Mouse (Mus musculus) 416B (cell line): ENCODE data around the gene Phf1.

Source experiments
- DNase-seq: peaks from one replicate; pipeline ENCODE4 v3.0.0; 2011; ENCODE audit warnings: low read depth

Gene Phf1

DNA sequence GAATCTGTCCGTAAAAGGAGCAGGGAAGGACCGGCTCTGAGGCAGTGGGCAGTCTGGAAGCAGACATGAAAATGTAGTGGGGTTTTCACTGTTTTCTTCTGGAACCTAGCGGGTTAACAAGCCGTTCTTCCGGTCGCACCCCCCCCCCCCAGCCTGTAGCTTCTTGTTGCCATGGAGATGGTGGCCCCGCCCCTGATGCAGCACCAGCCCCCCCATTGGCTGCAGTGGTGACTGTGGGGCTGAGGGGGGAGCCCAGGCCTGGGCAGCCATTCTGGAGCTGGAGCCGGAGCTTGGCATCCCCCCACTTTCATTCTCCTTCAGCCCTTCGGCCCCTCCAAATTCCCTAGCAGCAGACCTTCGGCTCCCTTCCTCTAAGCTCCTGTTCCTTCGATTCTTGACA lies 18.6 kb downstream of the Phf1 start:
- no peak for DNase-seq

DNA sequence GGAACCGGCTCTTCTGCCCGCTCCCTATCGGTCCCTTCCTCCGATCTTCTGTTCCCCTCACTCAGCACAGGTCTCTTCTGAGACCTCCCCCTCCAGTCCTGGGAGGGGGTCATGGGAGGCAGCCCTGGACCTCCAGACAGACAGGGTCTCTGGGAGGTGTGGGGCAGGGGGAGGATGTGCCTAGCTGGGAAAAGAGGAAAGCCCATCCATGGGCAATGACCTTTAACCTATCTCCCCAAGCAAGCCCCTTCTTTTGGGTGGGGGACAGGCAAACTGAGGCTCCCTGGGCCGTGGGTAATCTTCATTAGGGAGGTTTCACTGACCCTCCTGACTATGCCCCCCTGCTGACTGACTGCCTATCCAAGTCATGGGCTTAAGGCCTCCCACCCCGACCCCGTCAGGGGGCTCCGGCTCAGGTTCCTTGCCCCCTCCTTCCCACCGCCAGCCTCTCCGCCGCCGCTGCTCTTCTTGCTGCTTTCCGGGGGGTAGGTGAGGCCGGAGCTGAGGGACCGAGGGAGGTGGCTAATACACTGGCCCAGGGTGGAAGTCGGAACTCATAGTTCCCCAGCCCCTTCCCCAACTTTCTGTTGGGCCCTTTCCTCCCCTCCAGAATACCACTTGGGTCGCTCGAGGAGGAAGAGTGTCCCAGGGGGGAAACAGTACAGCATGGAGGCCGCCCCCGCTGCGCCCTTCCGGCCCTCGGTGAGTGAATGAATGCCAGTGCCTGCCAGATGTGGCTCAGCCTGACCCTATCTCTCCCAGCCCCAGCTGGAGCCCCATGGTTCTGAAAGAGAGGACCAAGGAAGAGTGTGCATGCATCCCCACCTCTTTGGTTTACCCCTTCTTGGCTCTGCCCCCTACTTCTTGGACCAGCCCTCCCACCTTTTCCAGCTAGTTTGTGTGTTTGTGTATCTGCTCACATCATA lies 19.4 kb downstream of the Phf1 start:
- no peak for DNase-seq

DNA sequence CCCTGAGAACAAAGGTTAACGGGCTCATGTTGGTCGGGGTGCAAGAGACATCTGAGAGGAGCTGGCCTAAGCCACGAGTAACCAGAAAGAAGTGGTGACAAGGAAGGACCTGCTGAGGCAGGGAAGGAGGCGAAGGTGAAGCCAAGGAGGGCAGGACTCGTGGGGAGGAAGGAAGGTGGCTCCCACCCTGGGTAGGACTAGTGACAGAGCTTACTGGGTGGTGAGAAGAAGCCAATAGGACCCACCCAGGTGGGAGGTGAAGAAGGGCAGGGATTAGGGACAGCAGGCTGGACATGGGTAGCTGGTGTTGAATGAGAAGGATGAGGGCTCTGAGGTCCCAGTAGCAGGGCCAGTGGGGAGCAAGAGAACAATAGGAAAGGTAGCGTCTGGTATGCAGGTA lies 20.3 kb downstream of the Phf1 start:
- no peak for DNase-seq

DNA sequence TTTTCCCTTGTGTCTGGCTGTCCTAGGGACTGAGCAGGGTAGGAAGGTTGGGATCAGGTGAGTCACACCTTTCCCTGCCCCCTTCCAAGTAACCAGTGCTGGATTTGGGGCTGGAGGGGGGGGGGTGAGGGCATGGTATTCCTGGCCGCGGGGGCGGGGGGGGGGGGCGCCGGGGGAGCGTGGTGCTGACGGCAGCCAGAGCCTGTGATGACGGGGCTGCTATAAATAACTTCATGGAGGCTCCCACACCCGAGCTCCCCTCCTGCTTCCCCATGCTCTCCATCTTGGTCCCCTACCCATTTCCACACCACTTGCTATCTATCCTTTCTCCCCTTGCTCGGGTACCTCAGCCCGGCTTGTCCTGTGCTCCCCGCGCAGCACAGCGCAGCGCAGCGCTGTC lies 20.9 kb downstream of the Phf1 start:
- no peak for DNase-seq

DNA sequence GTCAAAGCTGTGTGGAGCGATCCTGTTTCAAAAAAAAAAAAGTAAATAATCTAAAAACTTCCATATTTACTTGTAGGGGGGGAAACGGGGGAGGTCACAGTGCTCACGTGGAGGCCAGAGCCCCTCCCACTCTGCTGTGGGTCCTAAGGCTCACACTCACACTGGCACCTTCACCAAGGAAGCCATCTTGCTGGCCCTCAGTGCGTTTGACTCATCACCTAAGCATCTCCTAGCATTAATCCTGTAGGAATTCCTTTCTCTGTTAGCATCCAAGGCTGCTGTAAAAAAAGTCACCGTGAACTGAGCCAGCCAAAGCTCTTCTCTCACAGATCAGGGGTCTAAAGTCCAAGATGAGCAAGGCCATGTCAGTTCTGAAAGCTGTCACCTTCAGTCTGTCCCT lies 23.5 kb downstream of the Phf1 start:
- no peak for DNase-seq

DNA sequence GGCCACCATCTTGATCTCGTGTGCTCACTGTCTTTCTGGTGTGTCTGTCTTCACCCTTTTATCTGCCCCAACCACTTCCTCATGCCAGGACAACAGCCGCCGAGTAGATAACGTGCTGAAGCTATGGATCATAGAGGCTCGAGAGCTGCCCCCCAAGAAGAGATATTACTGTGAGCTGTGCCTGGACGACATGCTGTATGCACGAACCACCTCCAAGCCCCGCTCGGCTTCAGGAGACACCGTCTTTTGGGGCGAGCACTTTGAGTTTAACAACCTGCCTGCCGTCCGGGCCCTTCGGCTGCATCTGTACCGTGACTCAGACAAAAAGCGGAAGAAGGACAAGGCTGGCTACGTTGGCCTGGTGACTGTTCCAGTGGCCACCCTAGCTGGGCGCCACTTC lies 24.0 kb downstream of the Phf1 start:
- no peak for DNase-seq

DNA sequence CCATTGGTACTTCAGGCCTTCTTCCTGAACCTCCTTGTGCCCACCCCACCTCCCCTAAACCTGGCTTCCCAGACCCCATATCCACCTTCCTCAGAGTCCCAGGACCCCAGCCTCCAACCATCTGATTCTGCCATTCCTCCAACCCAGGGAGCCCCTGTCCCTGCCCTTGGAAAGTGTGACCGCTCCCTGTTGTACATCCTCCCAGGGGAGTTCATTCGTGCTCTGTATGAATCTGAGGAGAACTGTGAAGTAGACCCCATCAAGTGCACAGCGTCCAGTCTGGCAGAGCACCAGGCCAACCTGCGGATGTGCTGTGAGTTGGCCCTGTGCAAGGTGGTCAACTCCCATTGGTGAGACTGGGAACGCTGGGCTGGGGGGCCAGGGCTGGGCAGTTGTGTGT lies 25.0 kb downstream of the Phf1 start:
- DNase-seq: no peak

DNA sequence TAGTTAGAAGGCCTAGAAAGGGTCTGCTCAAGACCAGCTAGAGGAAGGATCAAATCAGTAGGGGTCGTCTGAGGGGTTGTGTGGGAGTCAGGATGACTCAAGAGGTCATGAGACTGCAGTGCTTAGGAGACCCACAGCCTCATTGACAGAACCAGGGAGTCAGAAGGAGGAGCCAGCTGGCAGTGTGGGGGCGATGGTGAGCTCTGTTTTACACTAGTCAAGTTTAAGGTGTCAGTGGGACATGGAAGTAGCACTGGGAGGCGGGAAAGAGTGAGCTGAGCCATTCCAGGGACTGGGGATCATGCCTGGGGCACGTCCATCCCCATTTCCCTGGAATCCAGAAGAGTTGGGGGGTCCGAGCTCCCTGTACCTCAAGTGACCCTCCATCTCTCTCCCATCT lies 26.0 kb downstream of the Phf1 start:
- no peak for DNase-seq

DNA sequence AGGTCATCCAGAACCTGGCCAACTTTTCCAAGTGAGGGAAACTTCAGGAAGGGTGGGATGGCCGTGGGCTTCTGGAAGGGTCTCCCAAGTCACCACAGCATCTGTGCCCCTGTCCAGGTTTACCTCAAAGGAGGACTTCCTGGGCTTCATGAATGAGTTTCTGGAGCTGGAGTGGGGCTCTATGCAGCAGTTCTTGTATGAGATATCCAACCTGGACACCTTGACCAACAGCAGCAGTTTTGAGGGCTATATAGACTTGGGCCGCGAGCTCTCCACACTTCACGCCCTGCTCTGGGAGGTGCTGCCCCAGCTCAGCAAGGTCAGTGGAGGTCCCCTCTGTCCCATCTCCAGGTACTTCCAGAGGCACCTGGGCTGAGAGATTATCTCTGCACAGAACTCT lies 27.0 kb downstream of the Phf1 start:
- DNase-seq: no peak

DNA sequence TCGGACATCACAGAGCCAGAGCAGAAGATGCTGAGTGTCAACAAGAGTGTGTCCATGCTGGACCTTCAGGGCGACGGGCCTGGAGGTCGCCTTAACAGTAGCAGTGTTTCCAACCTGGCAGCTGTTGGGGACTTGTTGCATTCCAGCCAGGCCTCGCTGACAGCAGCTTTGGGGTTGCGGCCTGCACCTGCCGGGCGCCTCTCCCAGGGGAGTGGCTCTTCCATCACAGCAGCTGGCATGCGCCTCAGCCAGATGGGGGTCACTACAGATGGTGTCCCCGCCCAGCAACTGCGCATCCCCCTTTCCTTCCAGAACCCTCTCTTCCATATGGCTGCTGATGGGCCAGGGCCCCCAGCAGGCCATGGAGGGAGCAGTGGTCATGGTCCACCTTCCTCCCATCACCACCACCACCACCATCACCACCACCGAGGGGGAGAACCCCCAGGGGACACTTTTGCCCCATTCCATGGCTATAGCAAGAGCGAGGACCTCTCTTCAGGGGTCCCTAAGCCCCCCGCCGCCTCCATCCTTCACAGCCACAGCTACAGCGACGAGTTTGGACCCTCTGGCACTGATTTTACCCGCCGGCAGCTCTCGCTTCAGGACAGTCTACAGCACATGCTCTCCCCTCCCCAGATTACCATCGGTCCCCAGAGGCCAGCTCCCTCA lies 28.9 kb downstream of the Phf1 start:
- DNase-seq: no peak

DNA sequence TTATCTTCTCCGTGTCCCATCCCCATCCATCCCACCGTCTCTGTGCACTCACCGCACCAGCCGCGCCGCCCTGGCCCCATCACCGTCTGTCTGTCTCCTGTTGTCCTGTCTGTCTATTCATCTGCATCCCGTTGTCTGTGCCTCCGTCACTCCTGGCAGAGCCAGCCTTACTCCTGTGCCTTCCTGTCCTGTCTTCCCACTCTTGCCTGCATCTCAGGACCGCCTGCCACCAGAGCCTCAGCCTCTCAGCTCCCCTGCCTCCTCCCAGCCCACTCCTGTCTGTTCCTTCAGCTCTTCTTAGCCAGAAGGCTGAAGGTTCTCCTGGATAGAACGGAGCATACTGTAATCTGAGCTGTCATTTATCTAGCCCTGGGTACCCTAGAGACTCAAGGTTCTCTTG lies 34.1 kb downstream of the Phf1 start:
- DNase-seq: no peak

DNA sequence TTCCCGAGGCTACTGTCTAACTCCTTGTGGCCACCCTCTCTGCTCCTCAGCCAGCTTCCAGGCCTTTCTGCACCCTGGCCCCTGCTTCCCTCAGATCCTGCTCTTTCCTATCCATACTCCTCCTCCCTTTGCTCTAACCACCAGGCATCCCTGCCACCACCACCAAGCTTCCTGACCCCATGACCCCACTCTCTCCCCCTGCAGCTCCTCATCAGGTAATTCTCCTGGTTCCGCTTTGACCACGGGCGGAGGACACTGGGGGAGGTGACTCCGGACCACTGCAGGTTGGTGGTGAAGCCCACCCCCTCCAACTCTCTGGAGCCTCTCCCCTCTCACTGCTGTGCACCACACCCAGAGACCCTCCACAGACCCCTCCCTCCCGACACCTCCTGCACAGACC lies 34.6 kb downstream of the Phf1 start:
- no peak for DNase-seq

DNA sequence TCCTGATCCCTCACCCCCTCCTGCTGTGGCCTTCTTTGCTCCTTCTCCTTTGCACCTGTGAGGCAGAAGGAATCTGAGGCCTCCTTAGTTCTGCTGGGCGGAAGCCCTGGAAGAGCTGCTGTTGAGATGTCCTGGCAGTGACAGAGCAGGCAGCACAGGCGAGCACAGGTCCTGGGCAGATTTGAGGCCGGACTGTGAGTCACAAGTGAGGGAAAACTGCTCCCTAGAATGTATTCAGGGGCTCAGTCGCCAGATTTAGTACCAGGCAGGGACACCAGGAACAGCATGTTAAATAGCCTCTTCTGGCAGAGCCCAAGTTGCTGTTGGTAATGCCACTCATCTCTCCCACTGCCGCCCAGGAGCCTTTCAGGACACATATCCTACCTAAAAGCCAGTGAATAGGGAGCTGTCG lies 35.4 kb downstream of the Phf1 start:
- DNase-seq: no peak

DNA sequence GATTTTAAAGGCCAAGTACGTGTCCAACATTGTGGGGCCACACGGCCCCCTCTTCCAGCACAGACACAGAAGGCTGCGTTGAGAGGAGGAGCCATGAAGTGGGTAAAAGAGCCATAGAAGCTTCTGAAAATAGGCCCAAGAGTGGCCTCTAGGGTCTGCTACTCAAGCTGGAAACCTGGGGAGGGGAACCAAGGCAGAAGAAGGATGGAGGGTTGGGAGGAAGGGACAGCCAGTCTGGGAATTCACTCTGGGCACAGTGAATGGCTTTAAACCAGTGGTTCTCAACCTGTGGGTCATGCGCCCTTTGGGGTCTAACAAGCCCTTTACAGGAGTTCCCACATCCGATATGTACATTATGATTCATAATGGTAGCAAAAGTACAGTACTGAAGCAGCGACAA lies 36.4 kb downstream of the Phf1 start:
- DNase-seq: no peak

DNA sequence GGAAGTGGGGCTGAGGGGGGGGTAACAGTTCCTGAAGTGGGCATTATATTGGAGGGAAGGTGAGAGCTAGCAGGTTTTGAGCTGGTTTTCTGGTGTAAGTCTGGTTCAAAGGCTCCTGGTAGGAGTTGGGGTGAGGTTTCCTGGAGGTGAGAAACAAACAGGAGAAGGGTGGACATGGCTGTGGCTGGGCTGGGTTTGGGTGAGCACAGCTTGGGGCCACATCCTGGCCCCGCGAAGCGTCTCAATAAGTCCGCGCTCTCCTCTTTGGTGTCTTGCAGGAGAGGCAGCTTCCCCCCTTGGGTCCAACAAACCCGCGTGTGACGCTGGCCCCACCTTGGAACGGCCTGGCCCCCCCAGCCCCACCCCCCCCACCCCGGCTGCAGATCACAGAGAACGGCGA lies 37.4 kb downstream of the Phf1 start:
- no peak for DNase-seq

DNA sequence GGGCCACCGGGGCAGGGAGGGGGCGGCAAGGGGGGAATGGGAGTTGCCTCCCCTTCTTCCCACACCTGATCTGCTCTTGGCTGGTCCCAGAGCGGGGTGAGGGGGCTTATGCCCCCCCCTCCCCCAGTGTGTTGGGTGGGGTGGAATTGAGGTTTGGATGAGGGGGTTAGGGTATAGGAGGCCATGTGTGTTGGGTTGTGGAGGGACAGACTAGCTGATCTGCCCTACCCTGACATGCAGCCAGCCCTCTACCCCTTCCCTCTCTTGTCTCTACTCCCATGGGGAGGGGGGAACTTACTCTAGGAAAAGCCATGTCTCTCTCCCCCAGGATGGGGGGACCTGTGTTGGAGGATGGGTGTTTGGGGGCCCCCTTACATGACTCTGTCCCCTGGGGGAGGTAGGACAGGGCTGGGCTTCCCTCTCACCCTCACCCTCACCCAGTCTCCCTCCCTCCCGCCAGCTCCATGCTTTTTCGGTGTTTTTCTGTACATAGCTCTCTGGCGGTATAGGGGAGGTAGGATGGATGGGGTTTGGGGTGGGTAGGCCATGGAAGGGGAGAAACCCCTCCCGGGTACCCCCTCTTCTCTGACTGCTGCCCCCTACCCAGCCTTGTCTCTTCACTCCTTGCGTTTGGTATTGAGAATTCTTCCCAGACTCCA lies 38.5 kb downstream of the Phf1 start:
- no peak for DNase-seq

DNA sequence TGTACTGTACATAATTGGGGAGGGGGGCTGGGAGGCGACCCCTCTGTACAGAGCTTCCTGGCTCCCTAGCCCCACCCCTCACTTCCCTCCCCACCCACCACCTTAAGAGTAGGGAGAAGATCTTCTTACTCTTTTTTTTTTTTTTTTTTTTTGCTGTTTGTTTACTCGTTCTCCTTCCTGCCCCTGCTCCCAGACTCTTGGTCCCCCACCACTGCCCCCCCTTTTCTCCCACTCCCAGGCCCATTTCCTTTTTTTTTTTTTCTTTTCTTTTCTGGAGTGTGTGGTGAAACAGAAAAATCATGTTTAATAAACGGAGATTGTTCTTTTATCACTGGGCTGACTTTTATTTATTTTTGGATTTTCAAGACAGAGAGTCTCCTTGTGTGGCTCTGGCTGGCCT lies 39.3 kb downstream of the Phf1 start:
- no peak for DNase-seq

DNA sequence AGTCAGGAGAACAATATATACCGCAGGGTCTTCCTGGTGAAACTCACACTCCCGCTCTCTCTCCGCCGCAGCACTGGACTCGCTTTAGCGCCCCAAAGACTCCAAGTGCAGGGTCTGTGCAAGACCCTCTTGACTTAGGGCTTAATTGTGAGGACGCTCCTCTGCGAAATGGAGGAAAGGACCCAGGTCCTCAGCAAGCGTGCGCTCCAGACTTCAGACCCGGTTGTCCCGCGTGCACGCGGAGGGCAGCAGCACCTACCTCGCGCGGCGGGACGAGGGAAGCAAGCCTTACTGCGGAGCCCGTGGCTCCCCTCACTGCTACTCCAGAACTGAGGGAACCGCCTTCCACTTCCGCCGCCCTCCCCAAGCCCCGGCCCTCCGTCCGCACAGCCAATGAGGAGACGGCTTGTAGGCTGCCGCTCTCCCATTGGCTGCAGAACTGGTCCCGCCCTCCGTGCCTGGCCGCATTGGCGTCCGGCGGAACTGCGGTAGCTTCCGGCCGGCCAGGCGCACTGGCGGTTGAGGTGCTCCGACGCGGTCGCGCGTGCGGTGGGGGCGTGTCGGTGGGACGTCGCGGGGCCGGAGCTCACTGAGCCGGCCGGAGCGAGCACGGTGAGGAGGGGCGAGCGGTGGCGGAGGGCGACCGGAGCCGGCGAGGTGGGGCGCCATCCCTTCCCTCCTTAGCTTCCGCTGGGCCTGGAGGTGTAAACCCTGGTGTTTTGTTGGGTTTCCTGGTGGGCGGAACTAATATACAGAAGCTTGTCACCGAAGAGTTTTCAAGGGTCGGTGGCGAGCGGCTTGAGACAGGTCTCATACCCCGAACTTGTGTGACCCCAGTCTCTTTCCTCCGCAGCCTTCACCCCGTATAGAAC lies 40.1 kb downstream of the Phf1 start, which contains the start of gene Zbtb9:
Zbtb9 (plus strand) TSS at position 465 of the 872 bp plus-strand sequence.
- DNase-seq: peak; percentile 96

DNA sequence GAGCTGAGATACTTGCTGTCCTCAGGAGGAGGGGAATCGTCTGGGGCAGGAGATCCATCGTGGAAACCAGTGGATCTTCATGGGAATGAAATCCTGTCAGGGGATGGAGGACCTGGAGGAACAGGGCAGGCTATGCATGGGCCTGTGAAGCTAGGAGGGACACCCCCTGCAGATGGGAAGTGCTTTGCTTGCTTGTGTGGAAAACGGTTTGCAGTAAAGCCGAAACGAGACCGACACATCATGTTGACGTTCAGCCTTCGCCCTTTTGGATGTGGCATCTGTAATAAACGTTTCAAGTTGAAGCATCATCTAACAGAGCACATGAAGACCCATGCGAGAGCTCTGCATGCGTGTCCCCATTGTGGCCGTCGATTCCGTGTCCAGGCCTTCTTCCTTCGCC lies 41.7 kb downstream of the Phf1 start:
- DNase-seq: no peak

DNA sequence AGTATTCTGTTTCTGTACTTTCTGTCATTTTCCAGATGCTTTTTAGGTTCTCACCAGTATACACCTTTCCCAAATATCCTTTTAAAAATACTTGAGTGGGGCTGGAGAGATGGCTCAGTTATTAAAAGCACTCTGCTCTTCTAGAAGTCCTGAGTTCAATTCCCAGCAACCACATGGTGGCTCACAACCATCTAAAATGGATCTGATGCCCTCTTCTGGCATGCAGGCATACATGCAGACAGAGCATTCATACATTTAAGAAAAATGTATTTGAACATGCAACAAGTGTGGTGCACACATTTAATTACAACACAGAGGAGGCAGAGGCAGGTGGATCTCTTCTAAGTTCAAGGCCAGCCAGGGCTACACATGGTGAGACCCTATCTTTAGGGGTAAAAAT lies 42.6 kb downstream of the Phf1 start:
- DNase-seq: peak; percentile 55

DNA sequence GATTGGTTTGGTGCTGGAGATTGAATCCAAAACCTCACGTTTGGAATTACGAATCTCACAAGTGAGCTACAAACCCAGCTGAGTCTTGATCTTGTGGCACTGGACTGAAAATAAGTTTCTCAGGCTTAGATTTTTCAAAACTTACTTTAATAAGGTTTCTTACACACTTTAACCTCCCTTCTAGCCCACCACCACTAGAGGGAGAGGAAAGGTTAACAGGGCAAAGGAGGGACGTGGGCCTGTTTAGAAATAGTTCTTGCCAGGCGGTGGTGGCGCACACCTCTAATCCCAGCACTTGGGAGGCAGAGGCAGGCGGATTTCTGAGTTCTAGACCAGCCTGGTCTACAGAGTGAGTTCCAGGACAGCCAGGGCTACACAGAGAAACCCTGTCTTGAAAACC lies 44.5 kb downstream of the Phf1 start:
- peak; percentile 49 for DNase-seq

DNA sequence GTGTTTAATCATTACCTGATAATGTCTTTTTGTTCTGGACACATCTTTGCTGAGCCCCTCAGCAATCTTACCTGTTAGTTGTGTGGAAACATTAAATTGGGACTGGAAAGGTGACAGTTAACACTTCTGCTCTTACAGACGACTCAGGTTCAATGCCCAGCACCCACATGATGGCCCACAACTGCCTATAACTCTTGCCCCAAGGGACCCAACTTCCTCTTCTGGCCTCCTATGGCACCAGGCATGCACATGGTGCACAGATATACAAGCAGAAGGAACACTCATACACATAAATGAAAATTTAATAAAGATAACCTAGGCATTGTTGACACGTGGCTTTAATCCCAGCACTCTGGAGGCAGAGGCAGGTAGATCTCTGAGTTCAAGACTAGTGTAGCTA lies 46.6 kb downstream of the Phf1 start:
- no peak for DNase-seq
